Mouse (Mus musculus) lung, postnatal 0 days (tissue): Measurements from ENCODE around the gene Tsc1.

Experiments used
- CTCF ChIP-seq: IDR thresholded peaks from 2 replicates; pipeline ENCODE4 v1.5.1; 2016; ENCODE audit warnings: antibody characterized with exemption, mild to moderate bottlenecking
- EP300 ChIP-seq: IDR thresholded peaks from 2 replicates; pipeline ENCODE4 v1.6.1; 2016; ENCODE audit warnings: antibody characterized with exemption, mild to moderate bottlenecking, control low read depth

- no peak for TF ChIP-seq CTCF
- no peak for TF ChIP-seq EP300
Observed at GRCm38 (mm10) chr2:28722419-28722818, 81.4 kb downstream of the Tsc1 start.
